In genomic region chr2:14055168-14055565, GRCm38 (mm10) we compare ENCODE assay signal across 8 mouse cellular contexts. TPM values are rescaled to one million over a fixed set of nuclear protein-coding genes. Genes with fewer than 3 reads are reported as not detected.
A peak's percentile ranks its signal among the peaks of the same experiment; 100 is the strongest.
DNase-seq lines count a peak whose midpoint lies in the region; ATAC-seq and TF ChIP-seq lines count a peak whose summit lies in the region.

No protein-coding gene starts in this region.

- no peak; the same call in 1 of the 2 replicates for TF ChIP-seq POLR2A in embryonic fibroblast, embryonic 13.5 days (IDR thresholded peaks at IDR 0.05; ENCODE audit: low read depth, low read length)

- H3K27ac ChIP-seq in embryonic fibroblast, embryonic 13.5 days (ENCODE audit: insufficient read depth, low read length): peak overlapping the region; percentile 50; the same call in 1 of the 2 replicates
- H3K27ac ChIP-seq in heart, embryonic 13.5 days (replicated peaks): peak overlapping the region; percentile 98
- H3K27ac ChIP-seq in kidney, embryonic 15.5 days: peak overlapping the region; percentile 89

- under 1% methylated on average over 52 of the region's 58 CpGs for WGBS in heart, embryonic 13.5 days
- under 1% methylated on average over 57 of the region's 58 CpGs for WGBS in kidney, embryonic 15.5 days

- no peaks in the 10 kb centered on the region for H3K27me3 ChIP-seq in heart, embryonic 13.5 days (replicated peaks)
- no peaks in the 10 kb centered on the region for H3K27me3 ChIP-seq in kidney, embryonic 15.5 days

- H3K4me2 ChIP-seq in heart, embryonic 13.5 days: peak overlapping the region; percentile 77
- peak overlapping the region; percentile 73 for H3K4me2 ChIP-seq in kidney, embryonic 15.5 days

- H3K9me3 ChIP-seq in heart, embryonic 13.5 days: no peaks in the 10 kb centered on the region
- no peaks in the 10 kb centered on the region for H3K9me3 ChIP-seq in kidney, embryonic 15.5 days (replicated peaks)

- TF ChIP-seq CTCF in embryonic fibroblast, embryonic 13.5 days (IDR thresholded peaks at IDR 0.05; ENCODE audit: borderline replicate concordance, insufficient read depth, low read length): no peak

- DNase-seq in CD4-positive helper T cell, adult 2 months (ENCODE audit: low read depth, low spot score): peak; percentile 5
- DNase-seq in adrenal gland, adult 8-10 months: peak; percentile 28
- peak; percentile 77 for DNase-seq in lung, postnatal 14 days
- DNase-seq in ovary, postnatal 36 days (ENCODE audit: low spot score): peak; percentile 69
- no peak for DNase-seq in layer of hippocampus, adult 11-12 months (ENCODE audit: low spot score)

- H3K36me3 ChIP-seq in heart, embryonic 13.5 days: no peaks in the 10 kb centered on the region
- no peaks in the 10 kb centered on the region for H3K36me3 ChIP-seq in kidney, embryonic 15.5 days

- peak overlapping the region; percentile 88 for H3K9ac ChIP-seq in heart, embryonic 13.5 days
- H3K9ac ChIP-seq in kidney, embryonic 15.5 days: peak overlapping the region; percentile 52

- peaks cover 5% of the 10 kb centered on the region; the same call in 1 of the 2 replicates for H3K4me1 ChIP-seq in embryonic fibroblast, embryonic 13.5 days (ENCODE audit: control insufficient read depth, insufficient read depth, low read length)
- peaks cover 29% of the 10 kb centered on the region for H3K4me1 ChIP-seq in heart, embryonic 13.5 days
- H3K4me1 ChIP-seq in kidney, embryonic 15.5 days: peaks cover 12% of the 10 kb centered on the region

- peak; percentile 89 for ATAC-seq in heart, embryonic 13.5 days (ENCODE audit: extremely low read depth, insufficient number of reproducible peaks, low FRiP score, low TSS enrichment)
- peak; percentile 93 for ATAC-seq in kidney, embryonic 15.5 days (replicated peaks; ENCODE audit: low FRiP score)

- peak overlapping the region; percentile 94 for H3K4me3 ChIP-seq in embryonic fibroblast, embryonic 13.5 days (ENCODE audit: insufficient read depth, low read length)
- peak overlapping the region; percentile 82 for H3K4me3 ChIP-seq in heart, embryonic 13.5 days
- peak overlapping the region; percentile 68 for H3K4me3 ChIP-seq in kidney, embryonic 15.5 days (replicated peaks)

RNA-seq across cellular contexts. Expression of gene Hacd1, which starts 0.8 kb away (rescaled TPM):
- 10 to 100 TPM in 3 of 4 experiments, 1 to 10 TPM in 1; 9.2 to 26.6 (median 14.7) TPM for total RNA-seq in adrenal gland, adult 8-10 months (2022)
- polyA plus RNA-seq in embryonic fibroblast, embryonic 13.5 days (2011; ENCODE audit: insufficient read length, low read depth, missing spikeins): 71.4 and 82.9 TPM in 2 replicates
- 212 and 241 TPM in 2 replicates for polyA plus RNA-seq in heart, embryonic 13.5 days (2015; fragmentation: Nextera tagmentation; extraction: Ambion mirVana)
- polyA plus RNA-seq in kidney, embryonic 15.5 days (2015; fragmentation: Nextera tagmentation; extraction: Ambion mirVana): 59.6 and 60.1 TPM in 2 replicates

RNA-seq across cellular contexts. Expression of gene Stam, which starts 18.7 kb away (rescaled TPM):
- 10 to 100 TPM; 50.2 to 57.1 (median 53.4) TPM for total RNA-seq in adrenal gland, adult 8-10 months (2022)
- 80.4 and 89.7 TPM in 2 replicates for polyA plus RNA-seq in embryonic fibroblast, embryonic 13.5 days (2011; ENCODE audit: insufficient read length, low read depth, missing spikeins)
- polyA plus RNA-seq in heart, embryonic 13.5 days (2015; fragmentation: Nextera tagmentation; extraction: Ambion mirVana): 49.4 and 54.1 TPM in 2 replicates
- 65.0 and 67.0 TPM in 2 replicates for polyA plus RNA-seq in kidney, embryonic 15.5 days (2015; fragmentation: Nextera tagmentation; extraction: Ambion mirVana)
